Mouse (Mus musculus): Measurements from ENCODE around the gene Gm826. TPM values are rescaled to one million over a fixed set of nuclear protein-coding genes. Genes with fewer than 3 reads are reported as not detected.

Gene Gm826
- polyA plus RNA-seq (2012; rRNA removed): 0.25 and 0.43 TPM in 2 replicates

GRCm38 (mm10) chr2:160334111-160334661 lies at the start of gene Gm826:
Gm826 (minus strand) TSS chr2:160334162.

GRCm38 (mm10) chr2:160366980-160367338 lies 33.0 kb upstream of the Gm826 start, which contains the start of gene Mafb:
Mafb (minus strand) TSS chr2:160367065.

Other genes with a start within 250 kb of the Gm826 start
- 9.4 and 13.1 TPM in 2 replicates for gene Mafb, start 32.9 kb upstream of the Gm826 start, polyA plus RNA-seq (2012; rRNA removed)